Comparison of ENCODE assay signal across 8 mouse cellular contexts in the genomic region with DNA sequence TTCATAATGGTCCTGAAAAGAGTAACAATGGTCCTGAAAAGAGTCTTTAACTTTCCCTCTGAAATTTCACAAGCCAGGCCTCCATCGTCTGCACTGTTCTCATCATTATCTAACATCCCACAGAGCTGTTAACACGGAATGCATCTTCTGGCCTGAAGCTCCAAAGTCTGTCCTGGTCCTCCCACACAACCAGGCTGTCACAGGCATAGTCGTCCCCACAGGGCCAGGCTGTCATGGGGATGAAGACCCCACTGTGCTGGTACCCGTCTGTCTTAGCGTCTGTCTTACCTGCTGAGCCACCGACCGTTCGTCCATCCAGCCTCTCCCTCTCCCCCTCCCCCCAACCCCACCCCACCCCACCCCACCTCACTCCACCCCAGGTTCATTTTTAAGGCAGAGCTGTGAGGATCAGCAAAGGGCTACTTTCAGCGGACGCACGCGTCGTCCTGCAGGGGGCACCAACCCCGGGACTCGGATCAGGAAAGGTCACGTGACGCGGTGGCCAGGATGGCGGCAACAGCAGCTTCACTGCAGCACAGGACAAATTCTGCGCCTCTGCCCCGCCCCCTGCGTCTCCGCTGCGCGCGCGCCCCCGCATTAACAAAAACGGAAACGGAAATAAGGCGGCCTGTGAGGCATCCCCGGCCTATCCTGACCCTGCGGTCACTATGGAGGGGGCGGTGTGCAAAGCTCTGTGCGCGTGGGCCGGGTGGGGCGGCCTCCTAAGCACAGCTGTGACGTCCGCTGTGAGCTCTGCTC. TPM values are rescaled to one million over a fixed set of nuclear protein-coding genes. Genes with fewer than 3 reads are reported as not detected.
A peak's percentile ranks its signal among the peaks of the same experiment; 100 is the strongest.
DNase-seq lines count a peak whose midpoint lies in the region; ATAC-seq and TF ChIP-seq lines count a peak whose summit lies in the region.

No protein-coding gene starts in this region.

- peak; percentile 85 for ATAC-seq in hindbrain, postnatal 0 days

- intact Hi-C loops in left cerebral cortex, adult 2 months (cut with DNase I) = loop anchor here (10.0 kb wide), 2 partner anchors 220 to 370 kb away; a partner anchor contains a TSS

- peak; percentile 72 for TF ChIP-seq CTCF in hindbrain, postnatal 0 days (IDR thresholded peaks at IDR 0.05; ENCODE audit: low read depth)
- peak; percentile 49 for TF ChIP-seq CTCF in left cerebral cortex, adult 2 months (IDR thresholded peaks at IDR 0.05)

- H3K27me3 ChIP-seq in hindbrain, postnatal 0 days (ENCODE audit: insufficient read depth, low read length) = no peaks in the 10 kb centered on the region
- H3K27me3 ChIP-seq in megakaryocyte, embryonic 14.5 days (replicated peaks) = no peaks in the 10 kb centered on the region

- H3K36me3 ChIP-seq in hindbrain, postnatal 0 days (ENCODE audit: insufficient read depth, low read length) = no peaks in the 10 kb centered on the region
- peaks cover 24% of the 10 kb centered on the region for H3K36me3 ChIP-seq in megakaryocyte, embryonic 14.5 days (replicated peaks; ENCODE audit: low read length)

- peak overlapping the region; percentile 77 for H3K27ac ChIP-seq in hindbrain, postnatal 0 days
- H3K27ac ChIP-seq in left cerebral cortex, adult 2 months = peak overlapping the region; percentile 82

- WGBS in hindbrain, postnatal 0 days = 4% methylated on average over 37 of the region's 40 CpGs

- peak overlapping the region; percentile 55 for H3K9ac ChIP-seq in hindbrain, postnatal 0 days (replicated peaks; ENCODE audit: low read length)

- DNase-seq in adipocyte (ENCODE audit: low spot score) = peak; percentile 51
- peak; percentile 94 for DNase-seq in embryo, embryonic 10 days (ENCODE audit: low spot score)
- peak; percentile 79 to 86 for DNase-seq in gastrocnemius, adult 8-10 months (ENCODE audit: low spot score in 2 of 2)
- peak; percentile 94 for DNase-seq in hindbrain, postnatal 0 days (ENCODE audit: low spot score)
- DNase-seq in left cerebral cortex, adult 2 months (ENCODE audit: extremely low spot score in 1 of 2, low spot score in 2 of 2) = peak; percentile 78 to 80
- peak; percentile 79 to 81 for DNase-seq in right cerebral cortex, adult 2 months (ENCODE audit: low spot score in 2 of 2)
- peak; percentile 94 for DNase-seq in urinary bladder, postnatal 14 days (ENCODE audit: low spot score)

- H3K9me3 ChIP-seq in hindbrain, postnatal 0 days (ENCODE audit: low read length) = peaks cover 12% of the 10 kb centered on the region; the same call in 1 of the 2 replicates
- H3K9me3 ChIP-seq in megakaryocyte, embryonic 14.5 days = peaks cover 33% of the 10 kb centered on the region

- peak overlapping the region; percentile 81 for H3K4me2 ChIP-seq in hindbrain, postnatal 0 days (ENCODE audit: low read depth, low read length)

- no peaks in the 10 kb centered on the region for H3K4me1 ChIP-seq in hindbrain, postnatal 0 days (ENCODE audit: insufficient read depth, low read length)
- H3K4me1 ChIP-seq in megakaryocyte, embryonic 14.5 days = peaks cover 17% of the 10 kb centered on the region

- peak overlapping the region; percentile 58 for H3K4me3 ChIP-seq in hindbrain, postnatal 0 days (ENCODE audit: low read length)
- H3K4me3 ChIP-seq in left cerebral cortex, adult 2 months = peak overlapping the region; percentile 63
- H3K4me3 ChIP-seq in megakaryocyte, embryonic 14.5 days (replicated peaks) = peak overlapping the region; percentile 99

RNA-seq across cellular contexts. Expression of a gene that starts 0.8 kb away (rescaled TPM):
- 1 to 10 TPM; 1.1 to 3.2 (median 1.3) TPM for total RNA-seq in gastrocnemius, adult 8-10 months (2022)
- 3.8 and 11.0 TPM in 2 replicates for total RNA-seq in hindbrain, postnatal 0 days (2014; rRNA removed)
- polyA plus RNA-seq in hindbrain, postnatal 0 days (2015; fragmentation: Nextera tagmentation; extraction: Ambion mirVana) = 2.3 and 2.4 TPM in 2 replicates
- total RNA-seq in left cerebral cortex, adult 2 months (2021) = 1 to 10 TPM; 4.3 to 5.8 TPM
- polyA plus RNA-seq in megakaryocyte, embryonic 14.5 days (2012; ENCODE audit: insufficient read depth, low replicate concordance) = 68.0 and 95.8 TPM in 2 replicates

RNA-seq across cellular contexts. Expression of a gene that starts 22.7 kb away (rescaled TPM):
- total RNA-seq in gastrocnemius, adult 8-10 months (2022) = not detected
- total RNA-seq in hindbrain, postnatal 0 days (2014; rRNA removed) = not detected in 2 replicates
- 0.05 and 0.30 TPM in 2 replicates for polyA plus RNA-seq in hindbrain, postnatal 0 days (2015; fragmentation: Nextera tagmentation; extraction: Ambion mirVana)
- not detected for total RNA-seq in left cerebral cortex, adult 2 months (2021)
- polyA plus RNA-seq in megakaryocyte, embryonic 14.5 days (2012; ENCODE audit: insufficient read depth, low replicate concordance) = not detected in 2 replicates

RNA-seq across cellular contexts. Expression of a gene that starts 55.8 kb away (rescaled TPM):
- total RNA-seq in gastrocnemius, adult 8-10 months (2022) = not detected
- total RNA-seq in hindbrain, postnatal 0 days (2014; rRNA removed) = not detected in 2 replicates
- not detected in 2 replicates for polyA plus RNA-seq in hindbrain, postnatal 0 days (2015; fragmentation: Nextera tagmentation; extraction: Ambion mirVana)
- total RNA-seq in left cerebral cortex, adult 2 months (2021) = not detected
- polyA plus RNA-seq in megakaryocyte, embryonic 14.5 days (2012; ENCODE audit: insufficient read depth, low replicate concordance) = not detected in 2 replicates

Comparison
In these comparisons a context has a peak if more than half of its experiments do, and no peak if none do; other contexts are left out.
1. Peak in every context shown above with its lines: DNase-seq, ATAC-seq, H3K4me3 ChIP-seq and H3K27ac ChIP-seq.